ENCODE assay signal across 25 mouse cellular contexts in the genomic region with DNA sequence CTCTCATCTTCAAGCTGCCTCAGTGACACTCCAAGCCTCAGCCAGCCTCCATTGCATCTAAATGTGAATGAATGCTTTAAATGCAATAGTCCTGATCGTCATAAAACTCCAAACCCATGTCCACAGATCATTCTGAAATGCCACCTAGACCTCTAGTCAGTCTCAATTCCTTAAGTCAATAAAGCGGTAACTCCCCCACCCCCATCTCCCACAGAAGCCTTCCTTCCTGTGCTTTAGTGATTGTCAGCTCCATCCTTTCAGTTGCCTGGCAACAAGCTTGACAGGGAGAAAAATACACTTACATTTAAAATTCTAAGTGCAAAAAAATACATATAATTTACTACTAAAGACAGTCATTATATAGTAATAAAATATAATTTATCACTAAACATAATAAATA. TPM values are rescaled to one million over a fixed set of nuclear protein-coding genes. Genes with fewer than 3 reads are reported as not detected.
DNase-seq lines count a peak whose midpoint lies in the region; ATAC-seq and TF ChIP-seq lines count a peak whose summit lies in the region.
"Had no signal": no experiment of that assay in that cellular context is flagged by ENCODE, and none has a peak within 500 bp of the region (broad histone marks: within the 10 kb centered on the region; RNA-seq: fewer than 3 reads in every experiment).

No protein-coding gene starts in this region.

- no peak overlapping the region; the same call in 1 of the 2 replicates for H3K4me2 ChIP-seq in forebrain, postnatal 0 days (ENCODE audit: low read depth)
- no peak overlapping the region for H3K4me2 ChIP-seq in forebrain, embryonic 13.5 days
- H3K4me2 ChIP-seq in midbrain, embryonic 15.5 days, result no peak overlapping the region
- no peak overlapping the region for H3K4me2 ChIP-seq in midbrain, embryonic 11.5 days
- H3K4me2 ChIP-seq: heart, embryonic 11.5 days; hindbrain, embryonic 15.5 days; intestine, embryonic 15.5 days; neural tube, embryonic 15.5 days had no signal

- WGBS in forebrain, postnatal 0 days, result 65% methylated on average over 2 of the region's 2 CpGs
- 77% methylated on average over 2 of the region's 2 CpGs for WGBS in forebrain, embryonic 13.5 days
- 43% methylated on average over 2 of the region's 2 CpGs for WGBS in midbrain, embryonic 15.5 days
- 66% methylated on average over 2 of the region's 2 CpGs for WGBS in midbrain, embryonic 11.5 days

- peak overlapping the region; percentile 77 for H3K27ac ChIP-seq in forebrain, postnatal 0 days (ENCODE audit: low read depth, low read length)
- no peak overlapping the region; the same call in 1 of the 2 replicates for H3K27ac ChIP-seq in forebrain, embryonic 13.5 days
- 0 out of 2 replicates have a peak overlapping the region, but pooled peaks have one; percentile 9 for H3K27ac ChIP-seq in midbrain, embryonic 15.5 days
- no peak overlapping the region for H3K27ac ChIP-seq in midbrain, embryonic 11.5 days (ENCODE audit: low read depth, low read length)
- H3K27ac ChIP-seq: hindbrain, embryonic 15.5 days; intestine, embryonic 15.5 days; neural tube, embryonic 15.5 days had no signal

- no peaks in the 10 kb centered on the region for H3K27me3 ChIP-seq in forebrain, postnatal 0 days (ENCODE audit: insufficient read depth, low read length)
- H3K27me3 ChIP-seq in forebrain, embryonic 13.5 days, result no peaks in the 10 kb centered on the region
- H3K27me3 ChIP-seq in midbrain, embryonic 15.5 days (replicated peaks), result no peaks in the 10 kb centered on the region
- no peaks in the 10 kb centered on the region for H3K27me3 ChIP-seq in midbrain, embryonic 11.5 days (ENCODE audit: control insufficient read depth, insufficient read depth, low read length)
- H3K27me3 ChIP-seq: hindbrain, embryonic 15.5 days; intestine, embryonic 15.5 days; neural tube, embryonic 15.5 days had no signal

- H3K36me3 ChIP-seq in forebrain, postnatal 0 days (ENCODE audit: insufficient read depth), result 0 out of 2 replicates have a peak, but pooled peaks cover 4% of the 10 kb centered on the region
- no peaks in the 10 kb centered on the region for H3K36me3 ChIP-seq in forebrain, embryonic 13.5 days (ENCODE audit: poor library complexity, severe bottlenecking)
- no peaks in the 10 kb centered on the region for H3K36me3 ChIP-seq in midbrain, embryonic 15.5 days (replicated peaks)
- H3K36me3 ChIP-seq in midbrain, embryonic 11.5 days (ENCODE audit: control insufficient read depth, insufficient read depth, low read length), result no peaks in the 10 kb centered on the region
- H3K36me3 ChIP-seq: hindbrain, embryonic 15.5 days; intestine, embryonic 15.5 days; neural tube, embryonic 15.5 days had no signal

- no peak overlapping the region for H3K4me3 ChIP-seq in forebrain, postnatal 0 days (ENCODE audit: low read depth, low read length)
- no peak overlapping the region for H3K4me3 ChIP-seq in forebrain, embryonic 13.5 days
- H3K4me3 ChIP-seq in midbrain, embryonic 15.5 days, result no peak overlapping the region
- no peak overlapping the region for H3K4me3 ChIP-seq in midbrain, embryonic 11.5 days (ENCODE audit: low read depth, low read length)
- H3K4me3 ChIP-seq: hindbrain, embryonic 15.5 days; intestine, embryonic 15.5 days; neural tube, embryonic 15.5 days had no signal

- H3K9ac ChIP-seq in forebrain, postnatal 0 days, result no peak overlapping the region
- H3K9ac ChIP-seq in forebrain, embryonic 13.5 days, result no peak overlapping the region
- no peak overlapping the region for H3K9ac ChIP-seq in midbrain, embryonic 15.5 days
- no peak overlapping the region for H3K9ac ChIP-seq in midbrain, embryonic 11.5 days (ENCODE audit: low read length)
- H3K9ac ChIP-seq: hindbrain, embryonic 15.5 days; intestine, embryonic 15.5 days; liver, postnatal 0 days; neural tube, embryonic 15.5 days had no signal

- no peak for TF ChIP-seq CTCF in forebrain, postnatal 0 days (IDR thresholded peaks at IDR 0.05; ENCODE audit: low read depth)

- H3K9me3 ChIP-seq in forebrain, postnatal 0 days (ENCODE audit: low read length), result no peaks in the 10 kb centered on the region
- no peaks in the 10 kb centered on the region for H3K9me3 ChIP-seq in forebrain, embryonic 13.5 days (replicated peaks)
- no peaks in the 10 kb centered on the region for H3K9me3 ChIP-seq in midbrain, embryonic 15.5 days
- no peaks in the 10 kb centered on the region for H3K9me3 ChIP-seq in midbrain, embryonic 11.5 days (ENCODE audit: control insufficient read depth, low read length)
- H3K9me3 ChIP-seq: hindbrain, embryonic 15.5 days; intestine, embryonic 15.5 days; neural tube, embryonic 15.5 days had no signal

- DNase-seq in forebrain, postnatal 0 days, result peak; percentile 39
- no peak for DNase-seq in midbrain, embryonic 11.5 days (ENCODE audit: low spot score, missing footprints)
- peak; percentile 44 for DNase-seq in thymus, postnatal 25 days
- no peak for DNase-seq in thymus, postnatal 4 days
- DNase-seq in urinary bladder, postnatal 14 days (ENCODE audit: low spot score), result no peak
- DNase-seq: adrenal gland, postnatal 14 days; B cell, adult 2 months; cerebellum, adult 9-10 months; gastrocnemius, postnatal 14 days; heart, adult 11 months; kidney, adult 8-10 months; kidney, postnatal 10 days; liver, postnatal 0 days; right cerebral cortex, adult 18-20 months; right cerebral cortex, postnatal 4 days had no signal

- ATAC-seq in forebrain, postnatal 0 days, result no peak
- no peak for ATAC-seq in forebrain, embryonic 13.5 days
- ATAC-seq in midbrain, embryonic 15.5 days (replicated peaks), result no peak
- ATAC-seq in midbrain, embryonic 11.5 days (ENCODE audit: low FRiP score), result no peak
- ATAC-seq: intestine, embryonic 15.5 days had no signal

- peaks cover 21% of the 10 kb centered on the region for H3K4me1 ChIP-seq in forebrain, postnatal 0 days (ENCODE audit: insufficient read depth)
- H3K4me1 ChIP-seq in forebrain, embryonic 13.5 days, result peaks cover 50% of the 10 kb centered on the region
- peaks cover 35% of the 10 kb centered on the region for H3K4me1 ChIP-seq in midbrain, embryonic 15.5 days
- H3K4me1 ChIP-seq in midbrain, embryonic 11.5 days (ENCODE audit: control insufficient read depth, insufficient read depth, low read length), result peaks cover 18% of the 10 kb centered on the region

RNA-seq across cellular contexts. Expression of a gene that starts 16.6 kb away (rescaled TPM):
- total RNA-seq in forebrain, postnatal 0 days (2014; rRNA removed), result 0.15 and 0.29 TPM in 2 replicates
- 0.44 and 0.47 TPM in 2 replicates for polyA plus RNA-seq in forebrain, postnatal 0 days (2015; fragmentation: Nextera tagmentation; extraction: Ambion mirVana)
- polyA plus RNA-seq in forebrain, embryonic 13.5 days (2015; fragmentation: Nextera tagmentation; extraction: Ambion mirVana), result 0.69 and 0.79 TPM in 2 replicates
- 0.48 and 0.56 TPM in 2 replicates for polyA plus RNA-seq in midbrain, embryonic 15.5 days (2015; fragmentation: Nextera tagmentation; extraction: Ambion mirVana)
- 0.41 and 0.57 TPM in 2 replicates for polyA plus RNA-seq in midbrain, embryonic 11.5 days (2014; fragmentation: Nextera tagmentation; extraction: Ambion mirVana)
- total RNA-seq: adrenal gland, postnatal 14 days; hematopoietic stem cell, adult 5-6 weeks; left cerebral cortex, postnatal 10 days had no signal

RNA-seq across cellular contexts. Expression of a gene that starts 17.0 kb away (rescaled TPM):
- total RNA-seq in forebrain, postnatal 0 days (2014; rRNA removed), result 57.2 and 61.6 TPM in 2 replicates
- 60.9 and 70.7 TPM in 2 replicates for polyA plus RNA-seq in forebrain, postnatal 0 days (2015; fragmentation: Nextera tagmentation; extraction: Ambion mirVana)
- polyA plus RNA-seq in forebrain, embryonic 13.5 days (2015; fragmentation: Nextera tagmentation; extraction: Ambion mirVana), result 57.0 and 65.3 TPM in 2 replicates
- 73.8 and 77.2 TPM in 2 replicates for polyA plus RNA-seq in midbrain, embryonic 15.5 days (2015; fragmentation: Nextera tagmentation; extraction: Ambion mirVana)
- 41.4 and 46.8 TPM in 2 replicates for polyA plus RNA-seq in midbrain, embryonic 11.5 days (2014; fragmentation: Nextera tagmentation; extraction: Ambion mirVana)

RNA-seq across cellular contexts. Expression of a gene that starts 46.7 kb away (rescaled TPM):
- total RNA-seq in forebrain, postnatal 0 days (2014; rRNA removed), result not detected in 2 replicates
- not detected in 2 replicates for polyA plus RNA-seq in forebrain, postnatal 0 days (2015; fragmentation: Nextera tagmentation; extraction: Ambion mirVana)
- polyA plus RNA-seq in forebrain, embryonic 13.5 days (2015; fragmentation: Nextera tagmentation; extraction: Ambion mirVana), result 0.04 and 0.05 TPM in 2 replicates
- 0.06 and 0.08 TPM in 2 replicates for polyA plus RNA-seq in midbrain, embryonic 15.5 days (2015; fragmentation: Nextera tagmentation; extraction: Ambion mirVana)
- not detected in 2 replicates for polyA plus RNA-seq in midbrain, embryonic 11.5 days (2014; fragmentation: Nextera tagmentation; extraction: Ambion mirVana)
- total RNA-seq: adrenal gland, postnatal 14 days; hematopoietic stem cell, adult 5-6 weeks; liver, adult 2 months had no signal
- polyA plus RNA-seq: heart, embryonic 11.5 days; limb, embryonic 11.5 days; liver, postnatal 0 days had no signal

Comparison
In these comparisons a context has a peak if more than half of its experiments do, and no peak if none do; other contexts are left out.
1. DNase-seq: peak in forebrain, postnatal 0 days (single experiment) and thymus, postnatal 25 days (single experiment); none in midbrain, embryonic 11.5 days (single experiment), thymus, postnatal 4 days (single experiment) and urinary bladder, postnatal 14 days (single experiment).
2. H3K27ac ChIP-seq: peak in forebrain, postnatal 0 days (single experiment) and midbrain, embryonic 15.5 days (single experiment); none in forebrain, embryonic 13.5 days (single experiment) and midbrain, embryonic 11.5 days (single experiment).